8 mouse cellular contexts compared by ENCODE assay signal in the genomic region with DNA sequence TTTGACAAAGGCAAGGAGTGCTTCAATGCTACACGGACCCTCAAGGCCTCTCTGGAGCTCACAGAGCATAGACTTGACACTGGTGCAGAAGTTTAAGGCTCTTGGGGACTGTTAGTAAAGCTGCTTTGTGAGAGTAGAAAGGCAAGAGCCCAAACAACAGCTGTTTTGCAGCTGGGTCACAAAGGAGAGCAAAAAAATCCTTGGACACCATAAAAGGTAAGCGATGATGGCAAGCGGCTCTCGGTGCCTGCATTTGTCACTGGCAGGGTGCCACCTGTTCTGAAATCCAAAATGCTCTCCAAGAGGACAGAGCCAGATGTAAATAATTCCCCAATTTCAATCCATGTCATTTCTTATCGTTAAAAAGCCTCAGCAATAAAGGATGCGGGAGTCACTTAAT.
DNase-seq lines count a peak whose midpoint lies in the region; ATAC-seq and TF ChIP-seq lines count a peak whose summit lies in the region.
"Had no signal": no experiment of that assay in that cellular context is flagged by ENCODE, and none has a peak within 500 bp of the region (broad histone marks: within the 10 kb centered on the region; RNA-seq: fewer than 3 reads in every experiment).

No protein-coding gene starts in this region.

- H3K4me1 ChIP-seq in lung, embryonic 14.5 days (ENCODE audit: insufficient read depth), result peaks cover 7% of the 10 kb centered on the region; the same call in 1 of the 2 replicates
- H3K4me1 ChIP-seq in liver, embryonic 11.5 days (replicated peaks; ENCODE audit: control insufficient read depth, insufficient read depth, low read length), result no peaks in the 10 kb centered on the region
- H3K4me1 ChIP-seq: midbrain, embryonic 12.5 days had no signal

- H3K36me3 ChIP-seq in lung, embryonic 14.5 days (ENCODE audit: insufficient read depth), result no peaks in the 10 kb centered on the region
- H3K36me3 ChIP-seq in liver, embryonic 11.5 days (ENCODE audit: control insufficient read depth, insufficient read depth, low read length), result no peaks in the 10 kb centered on the region
- H3K36me3 ChIP-seq: midbrain, embryonic 12.5 days had no signal

- no peak for TF ChIP-seq CTCF in lung, embryonic 14.5 days (IDR thresholded peaks at IDR 0.05; ENCODE audit: low read depth)

- H3K4me3 ChIP-seq in lung, embryonic 14.5 days (ENCODE audit: low read depth, low read length), result no peak overlapping the region
- no peak overlapping the region for H3K4me3 ChIP-seq in liver, embryonic 11.5 days (ENCODE audit: low read depth, low read length)
- H3K4me3 ChIP-seq: midbrain, embryonic 12.5 days had no signal

- WGBS in lung, embryonic 14.5 days, result 35% methylated on average over 6 of the region's 6 CpGs
- WGBS in liver, embryonic 11.5 days, result 88% methylated on average over 6 of the region's 6 CpGs

- H3K9ac ChIP-seq in lung, embryonic 14.5 days, result no peak overlapping the region
- no peak overlapping the region for H3K9ac ChIP-seq in liver, embryonic 11.5 days (ENCODE audit: low read depth, low read length)
- H3K9ac ChIP-seq: midbrain, embryonic 12.5 days had no signal

- no peak overlapping the region for H3K4me2 ChIP-seq in lung, embryonic 14.5 days
- no peak overlapping the region for H3K4me2 ChIP-seq in liver, embryonic 11.5 days
- H3K4me2 ChIP-seq: midbrain, embryonic 12.5 days had no signal

- ATAC-seq in lung, embryonic 14.5 days (ENCODE audit: insufficient read depth), result peak; percentile 56; the same call in 1 of the 2 replicates
- ATAC-seq in liver, embryonic 11.5 days (replicated peaks; ENCODE audit: low FRiP score), result no peak

- DNase-seq in urinary bladder, postnatal 25 days (ENCODE audit: low spot score), result peak; percentile 20
- no peak for DNase-seq in urinary bladder, postnatal 10 days (ENCODE audit: low spot score)
- peak; percentile 50 to 76 for DNase-seq in gastrocnemius, postnatal 4 days (ENCODE audit: low spot score in 2 of 2)
- peak; percentile 70 for DNase-seq in lung, embryonic 14.5 days
- no peak for DNase-seq in liver, embryonic 11.5 days (ENCODE audit: low spot score)
- no peak for DNase-seq in thymus, postnatal 10 days (ENCODE audit: low spot score in 2 of 2)
- DNase-seq in layer of hippocampus, postnatal 25 days (ENCODE audit: extremely low spot score in 1 of 2, low spot score in 1 of 2), result no peak

- peak overlapping the region; percentile 55; the same call in 1 of the 2 replicates for H3K27ac ChIP-seq in lung, embryonic 14.5 days (ENCODE audit: low read depth)
- H3K27ac ChIP-seq in liver, embryonic 11.5 days (ENCODE audit: low read depth, low read length), result no peak overlapping the region
- H3K27ac ChIP-seq: midbrain, embryonic 12.5 days had no signal

- no peaks in the 10 kb centered on the region for H3K9me3 ChIP-seq in lung, embryonic 14.5 days (ENCODE audit: low read depth, low read length)
- H3K9me3 ChIP-seq in liver, embryonic 11.5 days (ENCODE audit: control insufficient read depth, low read length), result no peaks in the 10 kb centered on the region
- H3K9me3 ChIP-seq: midbrain, embryonic 12.5 days had no signal

- H3K27me3 ChIP-seq in lung, embryonic 14.5 days (ENCODE audit: insufficient read depth, low read length), result no peaks in the 10 kb centered on the region
- H3K27me3 ChIP-seq in liver, embryonic 11.5 days (replicated peaks; ENCODE audit: control insufficient read depth, insufficient read depth, low read length), result no peaks in the 10 kb centered on the region
- H3K27me3 ChIP-seq: midbrain, embryonic 12.5 days had no signal

Comparison
In these comparisons a context has a peak if more than half of its experiments do, and no peak if none do; other contexts are left out.
1. DNase-seq: peak in urinary bladder, postnatal 25 days (single experiment), gastrocnemius, postnatal 4 days (2 of 2) and lung, embryonic 14.5 days (single experiment); none in urinary bladder, postnatal 10 days (single experiment), liver, embryonic 11.5 days (single experiment), thymus, postnatal 10 days (0 of 2) and layer of hippocampus, postnatal 25 days (0 of 2).